Mouse (Mus musculus) C2C12 (cell line): ENCODE data around the gene Trmt1l.
"Not testable (repeated sequence)": the region's sequence is repeated elsewhere in the genome, so short reads cannot be mapped to it uniquely, and the experiment has no call there.

ENCODE experiments used
- CEBPB ChIP-seq: IDR thresholded peaks from one replicate; pipeline ENCODE4 v1.6.1; 2011; ENCODE audit warnings: low read depth, mild to moderate bottlenecking, control low read depth, moderate library complexity
- CTCF ChIP-seq: IDR thresholded peaks from one replicate; pipeline ENCODE4 v1.5.1; 2011; ENCODE audit not compliant: control insufficient read depth, insufficient read depth, insufficient read length
- MYOG ChIP-seq: IDR thresholded peaks from one replicate; pipeline ENCODE4 v1.6.1; 2011; ENCODE audit not compliant: control insufficient read depth, insufficient read length; ENCODE audit errors: extremely low read depth

DNA sequence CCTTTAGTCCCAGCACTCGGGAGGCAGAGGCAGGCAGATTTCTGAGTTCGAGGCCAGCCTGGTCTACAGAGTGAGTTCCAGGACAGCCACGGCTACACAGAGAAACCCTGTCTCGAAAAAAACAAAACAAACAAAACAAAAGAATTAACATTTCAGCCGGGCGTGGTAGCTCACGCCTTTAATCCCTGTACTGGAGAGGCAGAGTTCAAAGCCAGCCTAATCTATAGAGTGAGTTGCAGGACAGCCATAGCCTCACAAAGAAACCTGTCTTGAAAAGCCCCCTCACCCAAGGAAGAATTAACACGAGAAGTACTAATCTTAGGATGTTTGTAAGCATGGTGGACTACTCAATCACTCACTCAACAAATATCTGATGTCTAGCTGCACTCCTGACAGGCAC is 44.0 kb downstream of the Trmt1l start:
- not testable (repeated sequence) for TF ChIP-seq CTCF, CEBPB, MYOG
